Mouse (Mus musculus): Measurements from ENCODE around the gene Gm20671.
"Not testable (repeated sequence)": the region's sequence is repeated elsewhere in the genome, so short reads cannot be mapped to it uniquely, and the experiment has no call there.

Gm20671 gene

DNA sequence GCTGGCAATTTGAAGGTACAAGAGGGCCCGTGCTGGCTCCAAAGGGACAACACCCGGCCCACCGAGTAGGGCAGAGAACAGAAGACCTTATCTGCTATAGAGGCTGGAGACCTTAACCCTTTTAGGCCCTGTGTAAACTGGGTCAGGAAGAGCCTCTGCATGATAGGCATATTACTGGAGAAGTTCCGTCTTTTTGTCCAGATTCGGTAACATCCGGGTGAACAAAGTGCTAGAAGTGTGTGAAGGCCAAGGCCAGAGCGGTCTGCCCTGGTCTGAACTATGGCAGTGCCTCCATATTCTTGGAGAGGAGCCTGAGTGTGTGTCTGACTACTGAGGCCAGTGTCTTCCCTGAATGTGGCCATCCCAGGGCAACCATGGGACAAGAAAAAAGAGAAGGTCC lies at the start of gene Gm20671:
Gene Gm20671 (minus strand): TSS at position 101 of the 400 bp plus-strand sequence.
- DNase-seq (ENCODE audit: extremely low read depth, low read depth), result no peak

DNA sequence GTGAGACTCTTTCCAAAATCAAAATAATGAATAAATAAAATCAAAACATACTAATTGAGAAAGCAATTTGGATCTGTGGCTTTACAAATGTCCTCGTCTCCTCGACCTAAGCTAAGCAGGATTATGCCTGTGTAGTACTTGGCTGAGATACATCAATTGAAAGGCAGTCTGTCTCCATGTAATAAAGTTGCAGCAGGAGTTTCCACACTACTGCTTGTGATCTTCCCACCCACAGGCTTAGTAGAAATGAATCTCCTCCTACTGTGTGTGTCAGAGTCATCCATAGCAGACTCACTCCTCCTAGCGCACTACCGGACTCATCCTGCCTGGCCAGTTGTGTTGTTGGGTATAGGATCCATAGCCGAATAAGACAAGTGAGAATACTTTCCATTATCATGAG lies 45.4 kb upstream of the Gm20671 start:
- DNase-seq (ENCODE audit: extremely low read depth, low read depth), result no peak

DNA sequence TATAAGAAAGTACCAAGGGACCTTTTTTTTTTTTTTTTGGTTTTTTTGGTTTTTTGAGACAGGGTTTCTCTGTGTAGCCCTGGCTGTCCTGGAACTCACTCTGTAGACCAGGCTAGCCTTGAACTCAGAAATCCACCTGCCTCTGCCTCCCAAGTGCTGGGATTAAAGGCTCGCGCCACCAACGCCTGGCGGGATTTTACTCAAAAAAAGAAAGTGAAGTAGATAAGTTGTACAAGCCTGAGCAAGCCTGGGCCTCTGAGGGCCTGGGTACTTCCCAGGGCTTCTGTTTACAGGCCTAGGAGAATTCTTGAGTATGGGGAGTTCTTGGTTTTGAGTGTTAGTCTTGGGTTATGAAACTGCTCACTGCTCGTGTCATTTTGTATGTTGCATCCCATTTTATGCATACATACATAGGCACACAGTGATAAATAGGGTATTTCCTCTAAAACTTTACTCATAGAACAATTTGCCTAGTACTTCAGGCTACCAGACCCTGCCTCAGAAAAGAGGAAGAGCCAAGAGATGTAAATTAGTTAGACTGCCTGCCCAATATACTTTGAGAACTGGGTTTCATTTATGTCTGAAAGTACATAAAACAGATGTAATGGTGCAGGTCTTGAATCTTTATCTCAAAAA lies 42.6 kb upstream of the Gm20671 start:
- DNase-seq (ENCODE audit: extremely low read depth, low read depth), result no peak

DNA sequence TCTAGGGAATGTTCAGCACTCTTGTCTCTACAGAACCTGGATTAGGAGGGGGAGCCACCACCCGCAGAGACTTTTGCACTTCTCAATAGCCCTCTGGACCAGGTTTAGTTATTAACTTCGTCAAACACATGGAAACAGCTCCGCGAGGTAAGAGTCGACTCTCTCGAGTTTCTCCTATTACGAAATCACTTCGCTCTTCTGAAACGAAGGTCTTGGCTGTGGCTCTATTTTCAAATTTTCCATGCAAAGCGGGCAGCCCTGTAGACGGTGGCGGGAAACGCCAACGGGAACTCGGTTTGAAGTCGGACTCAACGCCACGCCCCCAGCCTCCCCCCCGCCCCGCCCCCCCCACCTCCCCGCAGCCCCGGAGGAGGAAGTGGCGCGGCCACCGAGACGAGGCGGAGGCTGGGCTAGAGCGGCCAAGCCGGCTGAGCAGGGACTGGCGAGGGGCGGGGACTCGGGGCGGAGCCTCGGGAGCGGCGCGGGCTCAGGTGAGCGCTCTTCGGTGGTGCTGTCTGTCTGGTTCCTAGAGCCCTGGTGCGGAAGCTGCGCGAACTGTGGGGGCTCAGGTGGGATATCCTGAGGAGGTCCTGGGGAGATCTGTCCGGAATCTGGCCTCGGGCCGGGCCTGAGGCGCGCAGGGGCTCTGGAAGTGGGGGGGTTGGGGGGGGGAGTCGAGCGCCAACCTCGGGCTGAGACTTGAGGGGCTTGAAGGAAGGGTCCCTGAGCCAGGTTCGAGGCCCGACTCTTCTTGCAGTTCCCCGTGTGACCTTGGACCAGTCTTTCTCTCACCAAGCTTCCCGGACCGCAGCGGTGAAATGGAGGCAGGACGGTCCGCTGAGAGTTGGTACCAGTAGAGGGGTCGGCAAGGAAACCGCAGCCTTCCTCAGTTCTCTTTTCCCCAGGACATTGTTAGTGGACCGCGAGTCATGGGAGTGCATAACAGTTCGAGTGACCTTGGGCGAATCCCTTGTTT lies 36.6 kb upstream of the Gm20671 start, which contains the start of gene Depdc5:
Gene Depdc5 (plus strand): TSS at position 449 of the 976 bp plus-strand sequence.
- peak; percentile 74 for DNase-seq (ENCODE audit: extremely low read depth, low read depth)

DNA sequence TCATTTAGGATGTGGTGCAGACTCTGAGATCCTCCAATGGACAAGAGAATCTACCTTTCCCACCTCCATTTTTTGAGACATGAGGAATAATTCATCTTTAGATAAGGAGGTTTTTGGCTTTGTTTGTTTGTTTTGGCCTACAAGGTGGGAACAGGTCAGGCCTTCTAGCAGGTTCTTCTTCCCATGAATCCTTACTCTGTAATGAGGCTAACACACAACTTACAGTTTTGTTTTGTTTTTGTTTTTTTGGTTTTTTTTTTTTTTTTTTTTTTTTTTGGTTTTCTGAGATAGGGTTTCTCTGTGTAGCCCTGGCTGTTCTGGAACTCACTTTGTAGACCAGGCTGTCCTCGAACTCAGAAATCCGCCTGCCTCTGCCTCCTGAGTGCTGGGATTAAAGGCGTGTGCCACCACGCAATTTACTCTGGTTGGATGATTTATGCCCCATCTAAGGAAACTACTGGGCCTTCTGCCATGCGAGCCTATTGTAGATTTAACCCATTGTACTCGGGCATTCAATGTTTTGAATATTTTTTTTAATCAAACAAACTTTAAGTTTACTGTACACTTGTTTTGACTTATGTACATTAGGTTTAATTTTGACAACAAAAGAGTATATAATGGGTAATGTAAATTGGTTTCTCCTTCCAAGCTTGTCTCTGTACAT lies 35.7 kb upstream of the Gm20671 start:
- DNase-seq (ENCODE audit: extremely low read depth, low read depth), result no peak

DNA sequence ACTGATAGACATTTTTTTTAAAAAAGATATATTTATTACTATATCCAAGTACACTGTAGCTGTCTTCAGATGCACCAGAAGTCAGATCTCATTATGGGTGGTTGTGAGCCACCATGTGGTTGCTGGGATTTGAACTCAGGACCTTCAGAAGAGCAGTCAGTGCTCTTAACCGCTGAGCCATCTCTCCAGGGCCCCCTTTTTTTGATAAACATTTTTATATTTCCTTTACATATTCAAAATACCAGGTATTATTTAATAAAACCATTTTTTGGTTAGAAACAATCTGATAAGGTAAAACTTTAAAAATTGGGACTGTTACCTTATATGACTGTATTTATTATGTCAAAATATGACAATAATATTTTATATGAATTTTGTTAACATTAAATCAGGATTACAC lies 34.2 kb upstream of the Gm20671 start:
- no peak for DNase-seq (ENCODE audit: extremely low read depth, low read depth)

DNA sequence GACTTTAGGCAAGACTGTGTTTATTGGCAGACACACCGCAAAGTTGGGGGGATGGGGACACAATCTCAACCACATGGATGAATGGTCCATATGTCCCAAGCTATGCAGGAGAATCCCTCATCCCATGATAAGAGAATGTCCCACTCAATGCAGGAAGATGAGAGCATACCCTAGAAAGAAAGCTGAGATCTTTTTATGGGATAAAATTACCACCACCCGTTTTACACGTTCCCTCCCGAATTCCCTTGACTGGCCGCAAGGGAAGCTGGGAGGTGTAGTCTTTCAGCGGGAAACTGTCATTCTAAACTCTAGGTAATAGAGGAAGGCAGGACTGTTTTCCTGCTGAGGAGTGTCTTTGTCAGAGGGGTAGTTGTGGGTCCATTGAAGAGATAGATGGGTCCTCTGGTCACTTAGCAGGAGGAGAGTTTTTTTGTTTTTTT lies 30.9 kb upstream of the Gm20671 start:
- DNase-seq (ENCODE audit: extremely low read depth, low read depth), result peak; percentile 56

DNA sequence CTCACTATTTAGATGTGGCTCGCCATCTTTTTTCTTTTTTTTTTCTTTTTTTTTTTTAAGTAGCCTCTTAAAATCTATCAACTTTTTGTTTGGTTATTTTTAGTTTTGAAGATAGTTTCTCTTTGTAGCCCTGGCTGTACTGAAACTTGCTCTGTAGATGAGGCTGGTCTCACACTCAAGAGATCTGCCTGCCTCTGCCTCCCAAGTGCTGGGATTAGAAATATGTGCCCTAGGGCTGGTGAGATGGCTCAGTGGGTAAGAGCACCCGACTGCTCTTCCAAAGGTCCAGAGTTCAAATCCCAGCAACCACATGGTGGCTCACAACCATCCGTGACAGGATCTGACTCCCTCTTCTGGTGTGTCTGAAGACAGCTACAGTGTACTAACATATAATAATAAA lies 28.4 kb upstream of the Gm20671 start:
- DNase-seq (ENCODE audit: extremely low read depth, low read depth), result not testable (repeated sequence)

DNA sequence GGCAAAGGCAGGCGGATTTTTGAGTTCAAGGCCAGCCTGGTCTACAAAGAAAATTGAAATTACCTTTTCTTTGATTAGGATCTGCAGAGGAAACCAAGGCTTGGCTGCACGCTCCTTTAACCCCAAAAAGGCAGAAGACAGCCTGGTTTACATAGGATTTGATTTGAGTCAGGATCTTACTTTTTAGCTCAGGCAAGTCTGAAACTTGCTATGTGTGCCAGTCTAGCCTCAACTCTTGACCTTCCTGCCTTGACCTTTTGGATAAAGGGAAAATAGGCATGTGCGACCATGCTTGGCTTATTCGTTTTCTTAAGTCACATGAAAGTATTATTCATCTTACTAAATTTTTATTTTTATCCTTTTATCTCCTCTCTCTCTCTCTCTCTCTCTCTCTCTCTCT lies 27.9 kb upstream of the Gm20671 start:
- no peak for DNase-seq (ENCODE audit: extremely low read depth, low read depth)

DNA sequence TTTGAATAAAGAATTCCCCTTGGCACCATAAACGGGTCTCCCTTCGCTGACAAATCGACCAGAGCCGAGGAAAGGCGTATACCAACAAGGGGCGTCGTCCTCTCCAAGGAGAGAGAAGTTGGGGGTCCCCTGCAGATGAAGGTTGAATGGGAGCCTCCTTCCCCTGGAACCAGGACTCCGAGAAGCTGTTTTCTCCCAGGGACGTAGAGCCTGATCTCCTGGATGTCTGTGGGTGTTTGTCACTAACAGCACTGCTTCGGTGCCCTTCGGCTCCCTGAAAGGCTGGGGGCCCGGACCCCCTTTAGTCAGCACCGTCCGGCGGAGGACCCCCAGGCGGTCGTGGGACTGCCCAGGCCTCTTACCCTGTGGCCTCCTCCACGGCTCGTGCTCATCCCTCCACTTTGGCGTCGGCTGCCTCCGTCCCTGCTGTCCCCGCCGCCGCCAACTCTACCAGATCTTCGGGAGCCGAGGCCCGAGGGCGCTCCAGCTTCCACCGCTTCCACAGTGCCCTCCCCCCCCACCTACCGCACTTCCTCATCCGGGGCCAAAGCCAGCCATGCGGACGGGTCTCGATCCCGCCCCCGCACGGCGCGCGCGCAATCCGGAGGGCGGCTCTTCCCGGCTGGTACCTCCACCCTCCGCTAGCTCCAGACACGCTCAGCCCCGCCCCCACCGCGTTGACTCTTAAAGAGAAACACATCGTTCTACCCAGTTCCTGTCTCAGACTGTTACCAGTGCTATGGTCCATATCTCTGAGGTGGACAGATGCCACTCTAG lies 27.0 kb upstream of the Gm20671 start, which contains the start of gene Prr14l:
Gene Prr14l (minus strand): TSS at position 526 of the 777 bp plus-strand sequence.
- DNase-seq (ENCODE audit: extremely low read depth, low read depth), result peak; percentile 89

DNA sequence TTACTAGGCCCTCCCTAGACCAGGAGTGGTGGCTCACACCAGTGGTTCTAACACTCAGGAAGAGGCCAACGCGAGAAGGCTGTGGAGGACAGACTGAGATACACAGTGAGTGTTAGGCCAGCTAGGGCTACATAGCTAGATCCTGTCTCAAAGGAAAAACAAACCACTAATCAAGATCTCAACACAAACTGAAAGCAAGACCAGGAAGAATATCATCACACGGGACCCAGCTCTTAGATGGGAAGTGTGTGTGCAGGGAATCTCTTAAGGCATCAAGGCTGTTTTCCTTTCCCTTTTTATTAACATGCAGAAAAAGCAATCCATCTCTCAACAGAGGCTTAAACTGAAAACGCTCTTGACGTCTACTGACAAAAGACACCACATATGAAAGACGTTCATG lies 25.1 kb upstream of the Gm20671 start:
- DNase-seq (ENCODE audit: extremely low read depth, low read depth), result no peak

DNA sequence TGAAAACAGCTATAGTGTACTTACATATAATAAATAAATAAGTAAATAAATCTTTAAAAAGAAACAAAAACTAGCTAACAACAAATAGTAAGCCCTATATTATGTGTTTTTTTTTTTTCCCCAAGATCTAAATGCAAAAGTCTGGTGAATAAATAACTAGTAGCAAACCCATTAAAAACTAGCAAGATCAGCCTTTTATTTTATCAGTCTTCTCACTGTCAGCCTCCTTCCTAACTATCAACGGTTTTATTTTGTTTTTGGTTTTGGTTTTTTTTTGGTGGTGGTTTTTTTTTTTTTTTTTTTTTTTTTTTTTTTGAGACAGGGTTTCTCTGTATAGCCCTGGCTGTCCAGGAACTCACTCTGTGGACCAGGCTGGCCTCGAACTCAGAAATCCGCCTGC lies 22.7 kb upstream of the Gm20671 start:
- not testable (repeated sequence) for DNase-seq (ENCODE audit: extremely low read depth, low read depth)

DNA sequence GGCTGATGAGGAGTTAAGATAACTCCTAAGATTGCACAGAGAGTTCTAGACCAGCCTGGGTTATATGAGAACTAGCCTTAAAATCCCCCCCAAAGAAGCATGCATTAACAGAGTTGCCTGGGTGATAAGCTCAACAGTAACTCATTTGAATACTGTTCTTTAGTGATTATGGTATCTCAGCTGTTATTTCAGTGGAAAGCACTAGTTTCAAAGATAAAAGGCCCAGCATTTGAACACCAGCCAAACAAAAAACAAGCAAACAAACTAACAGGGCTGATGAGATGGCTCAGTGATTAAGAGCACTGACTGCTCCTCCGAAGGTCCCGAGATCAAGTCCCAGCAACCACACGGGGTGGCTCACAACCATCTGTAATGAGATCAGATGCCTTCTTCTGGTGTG lies 22.3 kb upstream of the Gm20671 start:
- DNase-seq (ENCODE audit: extremely low read depth, low read depth), result no peak

DNA sequence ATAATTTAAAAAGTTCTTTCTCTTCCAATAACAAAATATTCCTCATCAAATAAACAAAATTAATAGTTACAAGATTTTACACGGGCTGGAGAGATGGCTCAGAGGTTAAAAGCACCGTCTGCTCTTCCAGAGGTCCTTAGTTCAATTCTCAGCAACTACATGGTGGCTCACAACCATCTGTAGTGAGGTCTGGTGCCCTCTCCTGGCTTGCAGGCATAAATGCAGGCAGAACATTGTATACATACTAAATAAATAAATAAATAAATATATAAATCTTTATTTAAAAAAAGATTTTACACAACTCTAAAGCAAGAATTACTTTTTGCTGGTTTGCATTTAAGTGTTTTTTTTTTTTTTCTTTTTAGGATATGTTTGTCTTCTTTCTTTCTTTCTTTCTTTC lies 13.1 kb upstream of the Gm20671 start:
- DNase-seq (ENCODE audit: extremely low read depth, low read depth), result no peak

DNA sequence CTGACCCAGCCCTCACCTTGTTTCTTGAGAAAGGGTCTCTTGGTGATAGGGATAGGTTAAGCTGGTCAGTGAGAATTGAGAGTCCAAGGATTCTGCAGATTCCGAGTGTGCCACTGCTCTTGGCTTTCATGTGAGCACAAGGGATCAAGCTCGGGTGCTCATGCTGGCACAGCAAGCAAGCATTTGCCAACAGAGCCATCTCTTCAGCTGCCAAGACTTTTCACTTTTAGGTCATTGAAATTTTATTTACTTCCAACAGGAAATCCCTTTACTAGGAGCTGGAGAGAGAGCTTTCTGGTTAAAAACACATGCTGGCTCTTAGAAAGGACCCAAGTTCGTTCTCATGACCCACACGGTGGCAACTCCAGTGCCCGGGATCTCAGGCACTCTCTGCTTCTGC lies 10.1 kb upstream of the Gm20671 start:
- DNase-seq (ENCODE audit: extremely low read depth, low read depth), result no peak

DNA sequence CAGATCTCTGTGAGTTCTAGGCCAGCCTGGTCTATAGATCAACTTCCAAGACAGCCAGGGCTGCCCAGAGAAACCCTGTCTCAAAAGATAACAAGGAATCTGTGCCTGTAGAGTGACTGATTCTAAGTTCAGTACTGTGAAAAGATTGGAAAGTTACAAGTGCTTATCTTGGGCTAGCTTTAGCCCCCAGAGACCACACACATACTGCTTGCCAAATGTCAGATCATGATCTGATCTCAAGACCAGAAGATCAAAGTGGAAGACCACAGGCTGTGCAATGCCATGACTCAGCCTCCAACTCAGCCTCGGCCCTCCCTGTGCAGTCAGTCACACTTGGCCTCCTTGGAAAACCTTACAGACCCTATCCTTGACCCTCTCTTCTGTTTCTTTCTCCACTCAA lies 7.6 kb upstream of the Gm20671 start:
- no peak for DNase-seq (ENCODE audit: extremely low read depth, low read depth)

DNA sequence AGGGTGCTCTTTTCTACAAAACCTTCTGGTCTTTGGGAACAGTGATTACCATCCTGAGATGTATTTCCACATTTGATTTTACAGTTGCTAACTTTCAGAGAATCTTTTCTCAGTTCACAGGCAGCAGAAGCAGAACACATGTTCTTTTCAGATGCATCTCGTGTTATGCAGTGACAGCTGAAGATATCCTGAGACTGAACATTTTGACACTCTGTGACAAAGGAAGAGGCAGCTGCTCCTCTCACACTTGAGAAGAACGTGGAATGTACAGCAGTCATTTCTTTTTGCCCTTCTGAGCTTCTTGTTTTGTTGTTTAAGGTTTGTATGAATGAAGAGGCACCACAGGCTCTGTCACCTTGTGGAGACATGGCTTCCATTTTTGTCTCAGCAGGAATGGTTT lies 3.1 kb upstream of the Gm20671 start:
- DNase-seq (ENCODE audit: extremely low read depth, low read depth), result no peak

DNA sequence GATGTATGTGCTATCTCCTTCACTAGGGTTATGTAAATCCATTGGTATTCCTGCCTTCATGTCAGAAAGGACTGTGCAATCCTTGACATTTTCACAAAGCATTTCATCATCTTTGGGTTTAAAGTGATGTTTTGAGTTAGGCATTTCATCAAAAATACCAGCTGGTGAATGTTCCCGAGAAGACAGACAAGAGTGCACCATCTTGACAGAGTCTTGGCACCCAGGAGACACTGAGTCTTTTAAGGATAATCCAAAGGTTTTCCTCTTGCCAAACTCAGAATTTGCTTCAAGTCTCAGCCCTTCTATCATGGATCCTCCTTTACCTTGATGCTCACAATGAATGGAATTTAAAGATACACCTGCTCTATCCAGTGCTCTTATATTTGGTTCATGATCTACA lies 1.9 kb upstream of the Gm20671 start:
- DNase-seq (ENCODE audit: extremely low read depth, low read depth), result not testable (repeated sequence)

DNA sequence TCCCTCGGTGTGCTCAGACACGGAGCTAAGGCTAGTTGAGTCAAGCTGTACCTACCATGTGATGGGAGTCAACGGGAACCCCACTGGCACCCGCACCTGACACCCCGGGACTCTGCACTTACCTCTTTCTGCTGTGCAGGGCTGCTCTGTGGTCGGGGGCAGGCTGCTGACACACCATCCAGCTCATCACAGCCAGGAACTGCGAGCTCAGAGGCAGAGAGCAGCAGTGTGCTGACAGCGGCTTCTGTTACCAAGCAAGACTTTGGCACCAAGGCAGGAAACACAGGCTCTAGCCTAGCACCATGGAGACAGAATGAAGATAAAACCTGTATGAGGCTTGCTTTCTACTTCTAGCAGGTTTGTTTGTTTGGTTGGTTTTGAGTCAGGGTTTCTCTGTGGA lies 6.4 kb downstream of the Gm20671 start:
- no peak for DNase-seq (ENCODE audit: extremely low read depth, low read depth)

DNA sequence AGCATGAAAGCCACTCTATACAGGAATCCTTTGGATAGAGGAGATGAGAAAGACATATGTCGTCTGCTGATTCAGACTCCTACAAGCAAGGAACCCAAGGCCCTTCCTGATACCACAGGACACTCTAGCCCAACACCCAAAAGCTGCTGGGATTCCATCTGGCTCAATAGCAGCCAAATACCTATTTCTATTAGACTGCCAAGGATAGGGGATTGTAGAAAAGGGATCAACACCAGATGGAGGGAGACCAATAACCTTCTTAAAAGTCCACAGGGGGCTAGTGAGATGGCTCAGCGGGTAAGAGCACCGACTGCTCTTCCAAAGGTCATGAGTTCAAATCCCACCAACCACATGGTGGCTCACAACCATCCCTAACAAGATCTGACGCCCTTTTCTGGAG lies 11.5 kb downstream of the Gm20671 start:
- no peak for DNase-seq (ENCODE audit: extremely low read depth, low read depth)

DNA sequence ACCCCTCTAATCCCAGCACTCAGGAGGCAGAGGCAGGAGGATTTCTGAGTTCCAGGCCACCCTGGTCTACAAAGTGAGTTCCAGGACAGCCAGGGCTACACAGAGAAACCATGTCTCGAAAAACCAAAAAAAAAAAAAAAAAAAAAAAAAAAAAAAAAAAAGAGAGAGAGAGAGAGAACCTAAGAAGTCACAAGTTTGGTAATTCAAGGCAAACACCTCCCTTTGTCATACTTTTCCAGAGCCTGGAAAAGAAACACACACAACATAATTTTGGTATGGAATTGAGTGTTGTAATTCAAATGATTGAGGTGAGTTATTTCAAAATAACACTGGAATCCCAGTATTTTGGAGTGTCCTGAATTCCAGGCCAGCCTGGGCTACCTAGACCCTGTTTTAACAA lies 40.5 kb downstream of the Gm20671 start:
- DNase-seq (ENCODE audit: extremely low read depth, low read depth), result not testable (repeated sequence)
